Mouse (Mus musculus) spleen, postnatal 4 days (tissue): ENCODE data around the gene Syngap1.
"Not testable (repeated sequence)": the region's sequence is repeated elsewhere in the genome, so short reads cannot be mapped to it uniquely, and the experiment has no call there.

Experiments
- DNase-seq, 2 experiments: peaks; one replicate each; pipeline ENCODE4 v3.0.0; 2022; ENCODE audit warnings: low spot score in 2 of 2

Gene Syngap1

DNA sequence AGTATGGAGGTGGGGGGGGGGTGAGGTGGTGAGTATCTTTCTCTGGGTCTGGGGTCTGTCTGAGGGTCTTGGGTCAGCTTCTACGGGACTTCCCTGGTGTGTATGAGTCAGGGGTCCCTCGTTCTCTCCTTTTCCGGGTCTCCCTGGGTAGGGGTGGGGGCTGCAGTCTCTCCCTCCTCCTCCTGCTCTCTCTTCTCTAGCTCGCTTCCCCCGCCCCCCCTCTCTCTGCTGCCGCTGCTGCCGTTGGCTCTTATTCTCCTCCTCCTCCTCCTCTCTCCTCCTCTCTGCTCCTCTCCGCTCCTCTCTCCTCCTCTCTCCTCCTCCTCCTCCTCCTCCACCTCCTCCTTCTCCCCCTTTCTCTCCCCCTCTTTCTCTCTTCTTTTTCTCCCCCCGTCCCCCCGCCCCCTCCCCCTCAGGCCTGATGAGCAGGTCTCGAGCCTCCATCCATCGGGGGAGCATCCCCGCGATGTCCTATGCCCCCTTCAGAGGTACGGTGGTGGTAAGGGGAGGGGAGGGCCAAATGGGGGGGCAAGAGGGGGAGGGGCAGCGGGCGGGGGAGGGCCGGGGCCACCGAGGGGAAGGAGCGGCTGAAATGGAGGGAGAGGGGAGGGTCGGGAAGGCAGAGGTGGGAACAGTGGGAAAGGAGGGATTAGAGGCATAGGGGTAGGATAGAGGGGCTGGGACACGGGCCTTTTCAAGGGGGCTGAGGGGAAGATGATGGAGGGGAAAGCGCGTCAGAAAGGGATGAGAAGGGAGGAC is at the start of gene Syngap1:
Syngap1 (plus strand) TSS at position 223 of the 759 bp plus-strand sequence.
- DNase-seq = peak in 1 of 2 experiments; percentile 58

DNA sequence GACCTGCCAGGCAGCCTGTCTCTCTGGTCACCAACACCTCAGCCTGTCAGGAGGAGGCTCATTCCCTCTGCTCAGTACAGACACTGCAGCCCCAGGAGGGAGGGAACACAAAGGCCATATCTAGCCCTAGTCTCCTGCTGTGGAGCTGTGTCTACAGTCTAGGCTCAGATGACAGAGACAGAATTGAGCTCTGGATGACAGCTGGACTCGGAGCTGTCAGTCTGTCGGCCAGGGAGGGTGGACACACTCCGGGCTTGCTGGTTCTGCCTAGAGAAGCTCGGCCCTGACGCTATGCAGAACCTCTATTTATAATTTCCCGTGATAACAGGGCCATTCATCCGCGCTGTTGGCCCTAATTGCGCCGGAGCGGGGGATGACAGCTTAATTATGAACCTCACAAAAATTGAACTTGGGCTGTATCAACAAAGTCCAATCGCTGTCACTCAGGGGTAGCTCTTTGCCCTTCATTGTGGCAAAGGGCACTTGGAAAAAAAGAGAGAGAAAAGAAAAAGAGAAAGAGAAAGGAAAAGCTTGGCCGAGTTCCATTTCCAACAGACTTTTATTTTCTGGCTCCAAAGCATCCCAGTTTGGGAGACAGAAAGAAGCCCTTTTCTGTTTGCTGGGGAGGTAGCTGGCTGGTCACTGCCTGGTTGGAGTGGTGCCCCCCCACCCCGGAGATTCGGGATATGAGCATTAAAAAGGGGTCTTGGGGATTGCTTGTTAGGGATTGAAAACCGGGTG is 48.2 kb upstream of the Syngap1 start:
- no peak for DNase-seq

DNA sequence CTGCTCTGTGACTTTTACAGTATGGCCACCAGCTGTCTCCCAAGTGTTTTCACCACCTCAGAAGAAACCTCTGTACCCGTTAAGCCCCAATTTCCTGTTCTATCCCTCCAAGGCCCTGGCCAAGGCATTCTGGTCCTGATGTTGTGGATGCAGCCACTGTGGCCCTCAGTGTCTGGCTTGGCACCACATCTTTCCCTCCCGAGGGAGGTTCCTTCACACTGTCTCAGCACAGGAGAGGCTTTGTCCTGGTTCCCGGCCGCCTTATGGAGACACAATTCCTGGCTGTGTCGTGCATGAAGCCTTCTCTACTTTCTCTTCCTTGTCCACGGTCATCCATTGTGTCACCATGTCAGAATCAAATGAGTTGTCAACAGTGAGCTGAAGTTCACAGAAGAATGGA is 47.6 kb upstream of the Syngap1 start:
- DNase-seq = no peak

DNA sequence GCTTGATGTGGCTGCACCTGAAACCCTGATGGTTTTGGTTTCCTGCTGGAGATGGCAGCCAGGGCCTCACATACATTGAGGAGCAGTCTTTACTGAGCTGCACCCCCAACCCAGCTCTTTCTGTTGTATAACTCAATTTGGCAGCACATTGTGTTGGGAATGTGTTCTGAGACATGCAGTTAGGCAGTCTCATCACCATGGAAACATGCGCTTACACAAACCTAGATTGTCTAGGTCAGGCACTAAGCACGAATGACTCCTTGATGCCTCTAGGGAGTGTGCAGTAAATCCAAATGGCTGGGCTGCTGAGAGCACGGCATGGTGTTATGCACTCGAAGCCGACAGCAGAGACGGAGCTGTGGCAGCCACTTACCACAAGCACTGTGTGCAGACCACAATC is 46.7 kb upstream of the Syngap1 start:
- no peak for DNase-seq

DNA sequence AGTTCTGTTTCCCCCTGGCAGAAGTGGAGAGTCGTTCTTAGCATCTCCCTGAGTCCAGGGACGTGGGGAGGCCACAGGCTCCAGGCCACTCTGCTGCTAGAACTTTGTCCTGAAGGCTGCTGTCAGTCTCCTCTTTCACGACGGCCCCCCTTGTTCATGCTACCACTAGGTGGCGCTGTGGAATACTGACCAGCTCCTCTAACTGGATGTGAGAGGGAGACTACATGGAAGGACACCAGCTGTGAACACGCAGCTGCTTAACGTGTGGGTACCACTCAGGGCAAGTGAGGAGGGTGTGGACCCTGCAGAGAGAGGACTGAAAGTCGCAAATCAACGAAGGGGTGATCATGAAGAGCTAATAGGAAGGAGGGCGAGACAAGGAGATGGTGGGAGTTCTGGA is 45.5 kb upstream of the Syngap1 start:
- peak; percentile 69 to 89 for DNase-seq

DNA sequence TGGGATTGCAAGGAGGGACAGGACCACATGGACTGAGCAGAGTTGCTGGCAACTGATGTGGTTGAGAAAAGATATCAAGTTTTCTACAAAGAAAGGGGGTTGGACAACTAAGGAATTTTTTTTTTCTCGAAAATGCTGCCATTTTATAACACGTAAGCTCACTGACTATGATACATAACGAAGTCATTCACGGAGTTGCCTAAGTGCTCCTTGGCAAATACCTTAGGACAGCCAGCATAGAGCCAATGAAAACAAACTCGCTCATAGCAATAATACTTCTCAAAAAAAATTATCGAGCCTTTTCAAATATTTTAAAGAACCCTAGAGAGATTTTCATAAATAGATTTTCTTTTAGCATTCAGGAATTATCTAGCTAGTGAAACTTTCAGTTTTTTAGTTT is 40.1 kb upstream of the Syngap1 start:
- no peak for DNase-seq

DNA sequence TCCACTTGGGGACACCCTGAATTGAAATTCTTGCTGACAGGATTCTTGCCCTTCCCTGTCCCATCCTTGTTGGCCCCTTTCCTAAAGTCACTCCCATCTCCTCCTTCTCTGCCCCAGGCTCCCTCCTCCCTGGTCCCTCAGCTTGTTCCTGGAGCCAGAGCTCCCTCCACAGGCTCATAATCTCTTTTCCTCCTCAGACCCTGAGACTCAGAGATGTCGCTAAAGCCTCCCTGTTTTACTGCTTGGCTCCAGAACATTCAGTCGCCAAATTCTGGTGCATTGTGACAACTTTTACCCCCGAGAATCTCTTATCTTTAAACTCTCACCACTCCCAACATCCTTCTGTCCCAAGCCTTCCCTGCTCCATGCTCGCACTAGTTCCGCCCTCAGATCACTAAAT is 36.7 kb upstream of the Syngap1 start:
- DNase-seq = no peak

DNA sequence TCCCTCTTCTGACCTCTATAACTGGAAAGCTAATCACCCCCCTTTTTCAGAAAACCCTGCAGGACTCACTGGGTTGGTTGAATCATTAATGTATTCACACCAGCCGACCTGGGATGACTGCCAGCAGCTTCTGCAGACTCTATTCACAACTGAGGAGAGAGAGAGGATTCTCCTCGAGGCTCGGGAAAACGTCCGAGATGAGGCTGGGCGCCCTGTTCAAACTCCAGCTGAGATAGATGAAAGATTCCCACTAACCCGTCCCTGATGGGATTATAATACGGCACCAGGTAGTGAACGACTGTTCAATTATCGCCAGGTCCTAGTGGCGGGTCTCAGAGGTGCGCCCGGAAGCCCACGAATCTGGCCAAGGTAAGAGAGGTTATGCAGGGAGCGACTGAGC is 33.5 kb upstream of the Syngap1 start:
- DNase-seq = not testable (repeated sequence)

DNA sequence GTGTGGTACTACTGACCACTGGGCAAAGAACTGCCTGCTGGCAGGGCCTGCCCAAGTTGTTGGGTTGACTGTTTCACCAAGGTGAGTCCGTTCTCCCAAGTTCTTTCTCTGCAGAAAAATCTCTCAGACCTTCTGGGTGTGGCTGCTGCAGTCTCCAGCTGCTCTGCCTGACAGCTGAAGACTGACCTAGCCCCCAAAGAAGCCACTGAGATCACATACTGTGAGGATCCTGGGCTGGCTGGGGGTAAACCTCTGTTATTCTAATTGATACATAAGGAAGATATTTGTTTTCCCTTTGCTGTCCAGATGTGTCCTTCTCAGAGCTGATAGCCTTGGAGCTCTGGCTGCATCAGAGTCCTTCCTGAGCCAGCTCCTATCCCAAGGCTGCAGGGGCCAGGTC is 25.8 kb upstream of the Syngap1 start:
- no peak for DNase-seq

DNA sequence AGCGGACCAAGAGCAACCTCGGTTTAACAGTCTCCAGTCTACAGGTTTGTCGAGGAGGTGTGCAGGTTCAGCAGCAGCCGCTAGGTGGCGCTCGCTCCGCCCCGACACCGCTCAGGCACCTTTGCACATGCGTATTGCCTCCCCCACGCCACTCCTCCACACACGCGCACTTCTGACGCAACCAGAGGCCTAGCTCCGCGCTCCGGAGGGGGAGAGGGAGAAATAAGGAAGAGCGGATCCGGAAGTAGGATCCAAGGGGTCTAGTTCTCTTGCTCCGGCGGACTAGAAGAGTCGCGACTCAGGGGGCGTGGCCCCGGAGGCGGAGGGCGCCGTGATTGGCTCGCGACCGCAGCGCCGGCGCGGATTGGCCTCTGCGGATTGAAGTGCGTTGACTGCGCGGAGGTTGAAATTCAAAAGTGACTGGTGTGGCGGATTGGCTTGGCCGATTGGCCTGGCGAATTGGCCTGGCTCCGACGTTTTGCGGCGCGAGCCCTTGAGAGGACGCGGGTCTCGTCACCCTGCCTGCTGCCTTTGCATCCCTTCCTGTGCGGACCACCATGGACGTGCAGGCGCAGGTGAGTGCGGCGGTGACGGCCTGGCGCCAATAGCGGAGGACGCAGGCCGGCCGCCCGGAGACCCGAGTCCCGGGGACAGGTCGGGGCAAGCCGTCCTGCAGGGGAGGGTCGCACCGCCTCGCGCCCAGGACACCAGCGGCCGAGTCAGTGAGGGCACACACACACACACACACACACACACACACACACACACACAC is 24.2 kb upstream of the Syngap1 start, which contains the start of gene Kifc5b:
Kifc5b (plus strand) TSS at position 381 of the 772 bp plus-strand sequence.
- DNase-seq = peak; percentile 99 to 100

DNA sequence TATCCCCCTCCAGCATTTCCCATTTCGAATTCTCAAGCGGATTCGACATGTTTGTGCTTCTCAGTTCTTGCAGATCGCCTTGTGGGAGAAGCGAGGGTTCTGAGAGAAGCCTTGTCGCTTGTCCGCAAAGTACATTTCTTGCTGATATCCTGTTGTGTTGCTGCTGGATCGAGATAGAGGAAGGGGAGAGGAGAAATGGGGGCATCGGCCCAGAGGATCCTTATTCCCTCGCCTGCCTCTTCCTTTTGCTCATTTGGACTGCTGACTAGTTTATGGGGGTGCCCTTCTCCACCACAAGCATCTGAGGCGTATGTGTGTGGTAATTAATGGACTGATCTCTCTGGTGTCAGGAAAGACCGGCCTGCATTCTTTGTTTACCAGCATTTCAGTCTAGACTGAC is 23.5 kb upstream of the Syngap1 start:
- not testable (repeated sequence) for DNase-seq

DNA sequence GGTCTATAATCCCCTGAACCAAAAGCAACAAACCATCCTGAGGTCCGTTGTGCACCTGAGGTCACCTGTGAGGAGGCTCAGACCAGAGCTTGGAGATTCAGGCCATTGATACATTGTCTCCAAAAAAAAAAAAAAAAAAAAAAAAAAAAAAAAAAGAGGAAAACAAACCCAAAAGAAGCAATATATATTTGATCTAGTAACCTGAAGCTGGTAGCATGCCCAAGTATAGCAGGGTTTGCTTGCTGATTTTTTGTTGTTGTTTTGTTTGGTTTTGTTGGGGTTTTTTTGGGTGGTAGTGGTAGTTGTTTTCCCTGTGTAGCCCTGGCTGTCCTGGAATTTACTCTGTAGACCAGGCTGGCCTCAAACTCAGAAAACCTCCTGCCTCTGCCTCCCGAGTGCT is 22.7 kb upstream of the Syngap1 start:
- no peak for DNase-seq

DNA sequence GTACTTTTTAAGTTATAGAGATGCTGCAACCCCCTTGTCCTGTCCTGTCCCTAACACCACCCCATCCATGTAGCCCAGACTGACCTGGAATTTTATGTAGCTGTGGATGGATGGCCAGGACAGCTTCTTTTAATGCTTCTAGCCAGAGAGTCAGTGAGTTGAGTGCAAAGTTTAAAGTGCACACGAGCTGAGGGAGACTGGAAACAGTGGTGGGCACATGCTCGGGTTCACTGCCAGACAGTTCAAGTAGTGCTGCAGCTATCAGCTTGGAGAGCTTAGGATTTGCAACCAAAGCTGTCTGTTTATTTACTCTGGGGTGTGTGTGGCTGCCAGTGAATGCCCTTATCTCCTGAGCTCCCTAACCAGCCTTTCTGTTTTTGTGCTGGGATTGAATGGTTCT is 21.5 kb upstream of the Syngap1 start:
- not testable (repeated sequence) for DNase-seq

DNA sequence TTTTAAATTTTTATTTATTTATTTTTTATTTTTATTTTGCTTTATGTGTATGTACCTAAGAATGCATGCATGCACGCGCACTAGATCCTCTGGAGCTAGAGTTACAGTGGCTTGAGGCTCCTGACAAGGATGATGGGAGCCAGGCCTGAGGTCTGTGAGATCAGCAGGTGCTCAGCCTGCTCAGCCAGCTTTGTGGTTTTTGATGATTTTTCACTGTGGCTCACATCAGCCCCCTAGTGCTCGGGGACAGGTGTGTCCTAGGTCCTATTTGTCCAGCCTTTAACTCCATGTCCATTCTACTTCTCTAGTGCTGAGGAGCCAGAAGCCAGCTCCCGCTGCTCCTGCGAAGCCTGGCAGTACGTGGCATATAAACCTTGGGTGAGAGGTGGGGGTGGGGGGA is 18.7 kb upstream of the Syngap1 start:
- DNase-seq = not testable (repeated sequence)

DNA sequence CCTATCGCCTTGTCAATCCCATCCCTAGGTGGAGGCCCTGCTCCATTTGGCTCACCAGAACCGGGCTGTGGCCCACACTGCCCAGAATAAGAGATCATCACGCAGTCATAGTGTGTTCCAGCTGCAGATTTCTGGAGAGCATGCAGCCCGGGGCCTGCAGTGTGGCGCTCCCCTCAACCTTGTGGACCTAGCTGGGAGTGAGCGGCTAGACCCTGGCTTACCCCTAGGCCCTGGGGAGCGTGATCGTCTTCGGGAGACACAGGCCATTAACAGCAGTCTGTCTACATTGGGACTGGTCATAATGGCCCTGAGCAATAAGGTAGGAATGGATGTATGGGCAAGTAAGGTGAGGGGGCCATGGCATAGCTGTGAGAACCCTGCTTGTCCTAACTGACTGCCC is 15.6 kb upstream of the Syngap1 start:
- DNase-seq = not testable (repeated sequence)

DNA sequence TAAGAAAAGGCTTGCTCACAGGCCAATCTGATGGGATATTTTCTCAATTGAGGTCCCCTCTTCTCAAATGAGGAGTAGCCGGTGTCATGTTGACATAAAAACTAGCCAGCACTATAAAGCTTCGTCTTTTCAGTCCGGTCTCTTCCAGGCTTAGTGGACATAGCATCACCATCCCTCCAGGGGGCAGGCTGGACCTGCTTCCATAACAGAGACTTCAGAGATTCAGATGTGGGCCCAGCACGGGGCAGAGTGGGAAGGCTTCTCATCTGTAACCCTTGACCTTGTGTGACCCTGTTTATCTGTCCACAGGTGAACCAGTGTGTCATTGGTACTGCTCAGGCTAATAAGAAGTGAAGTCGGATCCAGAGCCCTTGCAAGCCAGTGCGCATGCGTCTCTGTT is 9.3 kb upstream of the Syngap1 start:
- DNase-seq = peak; percentile 47 to 69

DNA sequence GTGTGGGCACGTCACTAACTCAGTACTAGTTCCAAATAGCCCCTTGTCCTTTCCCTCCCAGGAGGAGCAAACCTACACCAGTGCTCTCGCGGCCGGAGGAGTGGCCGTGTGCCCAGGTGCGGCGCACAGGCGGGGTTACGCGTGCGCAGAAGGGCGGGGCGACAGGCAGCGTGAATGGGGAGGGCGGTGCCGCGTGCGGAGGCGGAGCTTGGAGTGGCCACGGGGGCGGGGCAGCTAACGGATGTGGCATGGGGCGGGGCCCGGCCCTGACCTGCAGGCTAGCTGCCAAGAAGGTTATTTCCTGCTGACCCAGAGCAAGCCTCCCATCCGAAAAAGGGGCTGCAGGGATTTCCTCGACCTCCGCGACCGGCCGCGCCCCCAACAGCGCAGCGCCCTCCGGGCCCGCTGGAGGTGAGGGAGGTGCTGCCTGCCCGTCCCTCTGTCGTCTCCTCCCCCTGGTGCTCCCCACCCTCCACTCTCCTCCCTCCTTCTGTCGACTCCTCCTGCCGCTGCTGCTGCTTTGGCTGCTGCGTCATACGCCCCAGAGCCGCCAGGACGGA is 8.1 kb upstream of the Syngap1 start, which contains the start of gene Phf1:
Phf1 (plus strand) TSS at position 214 of the 560 bp plus-strand sequence.
- DNase-seq = peak; percentile 99

DNA sequence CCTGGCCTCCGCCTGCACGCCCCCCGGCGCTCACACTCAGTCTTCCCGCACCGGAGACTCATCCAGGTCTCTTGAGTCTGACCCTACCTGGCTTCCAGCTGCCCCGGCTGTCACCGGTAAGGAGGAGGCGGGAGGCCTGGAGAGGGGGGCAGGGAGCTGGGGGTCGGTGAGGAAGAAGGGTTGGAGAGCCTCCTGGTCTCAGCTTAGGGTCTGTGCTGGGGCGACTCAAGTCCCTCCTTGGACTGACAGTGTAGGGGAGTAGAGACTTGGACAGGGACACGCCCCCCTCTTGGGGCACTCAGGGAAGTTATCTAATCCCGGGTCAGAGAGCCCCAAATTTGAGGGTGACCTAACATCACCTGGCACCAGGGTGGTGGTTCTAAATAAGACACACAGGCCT is 7.6 kb upstream of the Syngap1 start:
- DNase-seq = no peak

DNA sequence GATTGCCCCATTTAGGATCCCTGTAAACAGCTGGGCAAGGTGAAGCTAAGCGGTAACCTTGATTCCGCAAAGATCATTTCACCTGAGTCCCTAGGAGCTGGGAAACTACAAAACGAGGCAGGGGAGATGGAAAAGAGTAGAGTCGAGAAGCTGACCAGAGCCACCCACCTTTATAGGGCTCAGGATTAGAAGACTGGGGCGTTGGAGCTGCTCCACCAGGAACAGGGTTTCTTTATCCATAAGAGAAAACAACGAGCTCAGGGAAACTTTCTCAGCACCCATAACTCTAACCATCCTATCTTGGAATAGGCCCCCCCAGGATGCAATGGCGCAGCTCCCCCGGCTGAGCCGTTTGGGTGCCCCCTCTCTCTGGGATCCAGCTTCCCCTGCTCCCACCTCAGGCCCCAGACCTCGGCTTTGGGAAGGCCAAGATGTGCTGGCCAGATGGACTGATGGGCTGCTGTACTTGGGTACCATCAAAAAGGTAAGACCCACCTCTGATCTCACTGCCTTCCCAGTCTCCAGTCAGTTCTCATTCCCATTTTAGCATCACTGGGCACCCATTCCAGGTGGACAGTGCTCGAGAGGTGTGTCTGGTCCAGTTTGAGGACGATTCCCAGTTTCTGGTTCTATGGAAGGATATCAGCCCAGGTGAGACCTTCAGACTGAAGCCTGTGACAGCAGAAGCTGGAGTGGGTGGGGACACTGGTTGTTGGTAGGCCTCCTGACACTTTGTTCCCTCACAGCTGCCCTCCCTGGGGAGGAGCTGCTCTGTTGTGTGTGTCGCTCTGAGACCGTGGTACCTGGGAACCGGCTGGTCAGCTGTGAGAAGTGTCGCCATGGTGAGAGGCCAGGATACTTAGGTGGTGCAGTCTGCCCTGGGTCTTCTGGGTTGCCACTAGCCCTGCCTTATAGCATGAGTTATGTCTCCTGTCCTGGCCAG is 6.9 kb upstream of the Syngap1 start:
- DNase-seq = no peak

DNA sequence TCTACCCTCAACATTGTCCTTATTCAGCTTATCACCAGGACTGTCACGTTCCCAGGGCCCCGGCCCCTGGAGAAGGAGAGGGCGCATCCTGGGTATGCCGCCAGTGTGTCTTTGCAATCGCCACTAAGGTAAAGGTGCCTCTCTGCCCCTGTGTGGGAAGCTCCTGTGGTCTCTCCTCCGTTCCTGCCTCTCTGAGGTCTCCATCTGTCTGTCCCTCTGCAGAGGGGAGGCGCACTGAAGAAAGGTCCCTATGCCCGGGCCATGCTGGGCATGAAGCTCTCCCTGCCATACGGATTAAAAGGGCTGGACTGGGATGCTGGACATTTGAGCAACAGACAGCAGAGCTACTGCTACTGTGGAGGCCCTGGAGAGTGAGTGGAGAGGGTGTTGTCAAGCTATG is 6.0 kb upstream of the Syngap1 start:
- DNase-seq = no peak

DNA sequence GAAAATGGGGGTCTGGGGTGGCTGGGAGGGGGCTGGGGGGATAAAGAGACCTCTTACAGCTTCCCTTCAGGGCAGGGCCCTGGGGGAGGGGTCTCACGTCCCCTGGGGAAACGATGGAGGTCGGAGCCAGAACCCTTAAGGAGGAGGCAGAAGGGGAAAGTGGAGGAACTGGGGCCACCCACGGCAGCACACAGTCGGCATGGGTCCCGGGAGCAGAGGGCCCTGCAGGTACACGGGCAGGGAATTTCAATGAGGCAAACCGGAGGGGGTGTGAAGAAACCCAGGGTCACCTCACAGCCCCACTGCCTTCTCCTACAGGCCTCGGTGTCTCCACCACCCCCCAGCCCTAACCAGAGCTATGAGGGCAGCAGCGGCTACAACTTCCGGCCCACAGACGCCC is 4.6 kb upstream of the Syngap1 start:
- peak in 1 of 2 experiments; percentile 62 for DNase-seq
